Mouse (Mus musculus) CH12.LX (cell line): ENCODE measurements at regions not wholly inside any gene's neighbourhood (a gene's known extent, or its start where the extent isn't known, plus 50 kb on each side); places are given as distances from the start of the nearest gene placed in this dataset.
A peak's percentile ranks its signal among the peaks of the same experiment; 100 is the strongest.

Experiments
- CHD1 ChIP-seq: IDR thresholded peaks from 2 replicates; pipeline ENCODE4 v1.6.1; 2012; ENCODE audit warnings: low read depth, low read length, improper control_type of control experiment, inconsistent platforms
- CTCF ChIP-seq, 2 experiments: IDR thresholded peaks in 1 of 2; conservative IDR thresholded peaks in 1 of 2; 2 replicates each; pipeline ENCODE4 v1.5.1; 2011 to 2012; ENCODE audit warnings: low read depth in 2 of 2, low read length in 2 of 2, improper control_type of control experiment in 1 of 2, inconsistent platforms in 1 of 2, mild to moderate bottlenecking in 1 of 2, moderate library complexity in 1 of 2
- MYC ChIP-seq: IDR thresholded peaks from 2 replicates; pipeline ENCODE4 v1.6.1; 2011; ENCODE audit warnings: low read depth, mild to moderate bottlenecking, improper control_type of control experiment, low read length
- NRF1 ChIP-seq: IDR thresholded peaks from 2 replicates; pipeline ENCODE4 v1.6.1; 2014; ENCODE audit warnings: low read depth, mild to moderate bottlenecking, inconsistent platforms, low read length, improper control_type of control experiment, moderate library complexity
- TCF12 ChIP-seq: IDR thresholded peaks from 2 replicates; pipeline ENCODE4 v1.6.1; 2014; ENCODE audit warnings: low read depth, mild to moderate bottlenecking, inconsistent platforms, low read length, improper control_type of control experiment

DNA sequence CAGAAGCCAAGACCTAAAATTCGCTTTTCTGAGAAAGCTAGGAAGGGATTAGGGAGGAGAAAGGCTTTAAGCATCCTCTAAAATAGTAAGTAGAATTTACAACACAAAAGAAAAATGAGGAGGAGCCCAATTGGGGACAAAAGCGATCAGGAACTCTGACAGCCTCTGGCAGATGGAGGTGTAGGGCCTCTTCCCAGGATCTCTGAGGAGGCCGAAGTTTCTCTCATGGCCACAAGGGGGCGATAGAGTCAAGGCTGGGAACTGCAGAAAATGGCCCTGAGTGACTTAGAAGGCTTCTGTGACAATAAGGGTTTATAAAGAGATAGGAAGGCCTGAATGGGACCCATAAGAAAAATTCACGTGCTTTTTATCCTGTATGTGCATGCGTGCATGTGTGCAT is 77.8 kb upstream of the Grin2a start:
- TF ChIP-seq CHD1 (no peak), NRF1 (no peak), MYC (no peak), TCF12 (no peak), CTCF (conservative IDR thresholded peaks at IDR 0.05 in 1 of 2, IDR thresholded peaks at IDR 0.05 in 1 of 2; ENCODE audit: low read depth in 2 of 2, low read length in 2 of 2) (peak; percentile 94 to 99)
